Mouse (Mus musculus) midbrain, embryonic 16.5 days (tissue): Measurements from ENCODE around the gene Clec2l. TPM values are rescaled to one million over a fixed set of nuclear protein-coding genes. Genes with fewer than 3 reads are reported as not detected.

Source experiments
- ATAC-seq: fragments of 200-750 bp; cut with Nextera tagmentation; 2 replicates; pipeline ENCODE4 v1.8.0; 2017; ENCODE audit warnings: moderate TSS enrichment
- H3K27ac ChIP-seq: fragments of 300-500 bp; sonication (generic); 2 replicates; pipeline ENCODE4 v1.5.1; 2014; ENCODE audit warnings: mild to moderate bottlenecking, low read length, mixed read lengths
- H3K27me3 ChIP-seq: fragments of 300-500 bp; sonication (generic); 2 replicates; pipeline ENCODE4 v1.6.1; 2014; ENCODE audit warnings: low read depth, low read length, mixed read lengths; ENCODE audit not compliant: control insufficient read depth, insufficient read depth
- H3K36me3 ChIP-seq: fragments of 300-500 bp; sonication (generic); 2 replicates; pipeline ENCODE4 v1.6.1; 2014; ENCODE audit warnings: mild to moderate bottlenecking, low read length, moderate library complexity, mixed read lengths; ENCODE audit not compliant: control insufficient read depth, insufficient read depth
- H3K4me1 ChIP-seq: fragments of 300-500 bp; sonication (generic); 2 replicates; pipeline ENCODE4 v1.6.1; 2014; ENCODE audit warnings: mild to moderate bottlenecking, low read length, mixed read lengths; ENCODE audit not compliant: control insufficient read depth, insufficient read depth
- H3K4me2 ChIP-seq: fragments of 300-500 bp; sonication (generic); 2 replicates; pipeline ENCODE4 v1.6.1; 2014; ENCODE audit warnings: mild to moderate bottlenecking, low read length, mixed read lengths
- H3K4me3 ChIP-seq: fragments of 300-500 bp; sonication (generic); 2 replicates; pipeline ENCODE4 v1.5.1; 2014; ENCODE audit warnings: low read depth, mild to moderate bottlenecking, low read length, moderate library complexity, mixed read lengths
- H3K9ac ChIP-seq: fragments of 300-500 bp; sonication (generic); 2 replicates; pipeline ENCODE4 v1.6.1; 2014; ENCODE audit warnings: low read depth, low read length, mixed read lengths
- H3K9me3 ChIP-seq: fragments of 300-500 bp; sonication (generic); replicated peaks from 2 replicates; pipeline ENCODE4 v1.6.1; 2014; ENCODE audit warnings: mild to moderate bottlenecking, low read length, mixed read lengths; ENCODE audit not compliant: control insufficient read depth, poor library complexity, severe bottlenecking
- WGBS: fragments of 180-500 bp; shearing (Covaris S2); extraction: QIAGEN DNeasy Blood & Tissue Kit; methylation state at CpG from one replicate; pipeline ENCODE4 v1.1.7; 2014; 5-methylcytosine and 5-hydroxymethylcytosine counted together
- polyA plus RNA-seq: library from polyadenylated mRNA; unstranded; fragments of >200 nt; fragmentation: Nextera tagmentation; extraction: Ambion mirVana; gene quantifications from 2 replicates; pipeline ENCODE4 v1.2.1, GENCODE M21; 2015

Gene Clec2l
- 15.6 and 22.9 TPM in 2 replicates for polyA plus RNA-seq

DNA sequence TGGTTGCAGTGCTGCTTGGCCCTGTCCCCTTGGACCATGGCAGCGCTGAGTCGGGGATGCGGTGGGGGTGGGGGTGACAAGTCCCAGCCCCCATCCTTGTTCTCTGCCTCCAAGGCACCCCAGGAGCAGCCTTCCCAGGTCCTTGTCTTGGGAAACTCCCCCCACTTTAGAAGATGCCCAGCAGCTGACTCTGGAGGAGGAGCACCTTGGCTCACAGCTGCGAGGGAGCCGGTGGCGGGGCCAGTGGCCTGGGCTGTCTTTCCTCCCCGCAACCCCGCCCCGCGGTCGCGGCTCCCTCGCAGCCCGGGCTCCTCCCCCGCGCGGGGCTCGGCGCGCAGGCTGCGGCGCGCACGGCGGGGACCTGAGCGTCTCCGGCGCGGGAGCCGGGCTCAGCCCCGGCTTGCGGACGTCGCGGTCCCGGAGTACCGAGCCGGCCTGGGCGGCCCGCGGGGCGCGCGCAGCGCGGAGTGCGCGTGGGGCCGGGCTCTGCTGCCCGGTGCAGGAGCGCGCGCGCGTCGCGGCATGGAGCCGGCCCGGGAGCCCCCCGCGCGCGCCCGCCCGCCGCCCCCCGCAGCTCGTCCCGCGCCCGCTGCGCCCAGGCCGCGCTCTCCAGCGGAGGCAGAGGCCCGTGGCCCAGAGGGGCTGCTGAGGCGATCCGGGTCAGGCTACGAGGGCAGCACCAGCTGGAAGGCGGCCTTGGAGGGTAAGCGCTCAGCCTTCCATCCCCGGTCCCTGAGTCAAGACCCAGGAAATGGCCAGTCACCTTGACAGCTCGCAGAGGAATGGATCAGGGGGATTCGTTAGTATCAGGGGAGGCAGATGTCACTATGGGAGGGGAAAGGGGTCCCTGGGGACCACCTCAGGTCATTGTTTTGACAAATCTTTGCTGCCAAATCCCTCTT is at the start of gene Clec2l:
Clec2l (plus strand) TSS at position 356 of the 902 bp plus-strand sequence.
- Histone ChIP-seq H3K4me2 (peak within 1 kb of the TSS; percentile 63), H3K4me1 (peaks cover 8% of the 10 kb centered on the region), H3K27ac (peak within 1 kb of the TSS; percentile 71), H3K9ac (peak within 1 kb of the TSS; percentile 74), H3K27me3 (no peaks in the 10 kb centered on the region), H3K9me3 (no peaks in the 10 kb centered on the region), H3K36me3 (no peaks in the 10 kb centered on the region), H3K4me3 (peak within 1 kb of the TSS; percentile 57)
- ATAC-seq: peak; percentile 91
- WGBS: 0% methylated on average over 40 of the region's 84 CpGs

DNA sequence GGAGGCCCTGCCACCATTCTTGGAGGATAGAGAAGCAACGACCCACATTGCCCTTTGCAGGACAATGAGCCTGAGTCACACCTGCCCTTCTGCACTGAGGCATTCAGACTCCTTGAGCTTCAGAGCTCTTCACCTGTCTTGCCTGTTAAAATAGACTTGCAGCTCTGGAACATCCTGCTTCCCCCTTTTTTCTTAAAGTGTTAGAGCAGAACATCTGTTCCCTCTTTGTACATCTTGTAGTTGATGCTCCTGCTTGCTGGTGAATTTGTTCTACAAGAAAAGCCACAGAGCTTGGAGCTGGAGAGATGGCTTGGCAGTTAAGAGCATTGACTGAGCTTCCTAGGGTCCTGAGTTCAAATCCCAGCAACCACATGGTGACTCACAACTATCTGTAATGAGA is 40.5 kb upstream of the Clec2l start:
- no peak overlapping the region for H3K4me2 ChIP-seq
- peaks cover 15% of the 10 kb centered on the region for H3K36me3 ChIP-seq
- no peaks in the 10 kb centered on the region for H3K4me1 ChIP-seq
- 89% methylated on average over 1 of the region's 1 CpGs for WGBS
- H3K9me3 ChIP-seq: peaks cover 11% of the 10 kb centered on the region; the same call in 1 of the 2 replicates
- no peak for ATAC-seq
- H3K27me3 ChIP-seq: no peaks in the 10 kb centered on the region
- no peak overlapping the region for H3K9ac ChIP-seq
- no peak overlapping the region for H3K27ac ChIP-seq
- no peak overlapping the region for H3K4me3 ChIP-seq

DNA sequence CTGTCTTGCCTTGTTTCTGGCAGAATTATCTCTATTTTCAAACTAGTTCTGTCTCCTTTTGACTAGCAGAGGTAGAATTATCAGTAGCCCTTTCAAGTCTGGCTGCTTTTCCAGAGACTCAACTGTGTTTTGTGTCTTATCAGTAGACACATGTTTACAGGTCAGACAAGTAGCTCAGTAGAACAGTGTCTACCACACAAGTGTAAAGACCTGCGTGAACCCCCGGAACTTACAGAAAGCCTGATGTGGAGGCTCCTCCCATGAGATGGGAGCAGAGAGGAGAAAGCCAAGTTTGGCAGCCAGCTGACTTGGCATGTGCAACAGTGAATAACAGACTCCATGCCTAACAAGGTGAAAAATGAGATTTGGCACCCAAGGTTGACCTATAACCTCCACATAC is 39.4 kb upstream of the Clec2l start:
- 88% methylated on average over 2 of the region's 2 CpGs for WGBS

GRCm38 (mm10) chr6:38624439-38624838 is 38.4 kb upstream of the Clec2l start:
- no peaks in the 10 kb centered on the region for H3K9me3 ChIP-seq
- H3K9ac ChIP-seq: no peak overlapping the region
- no peak overlapping the region for H3K27ac ChIP-seq
- 82% methylated on average over 1 of the region's 1 CpGs for WGBS
- no peak overlapping the region for H3K4me2 ChIP-seq
- ATAC-seq: no peak
- H3K27me3 ChIP-seq: no peaks in the 10 kb centered on the region
- no peaks in the 10 kb centered on the region for H3K4me1 ChIP-seq
- H3K4me3 ChIP-seq: no peak overlapping the region
- no peaks in the 10 kb centered on the region for H3K36me3 ChIP-seq

More for the DNA sequence above, 39.4 kb upstream of the Clec2l start:
- Histone ChIP-seq H3K4me2 (no peak overlapping the region), H3K27me3 (no peaks in the 10 kb centered on the region), H3K27ac (no peak overlapping the region), H3K9ac (no peak overlapping the region), H3K4me3 (no peak overlapping the region), H3K4me1 (no peaks in the 10 kb centered on the region), H3K36me3 (peaks cover 5% of the 10 kb centered on the region), H3K9me3 (peaks cover 2% of the 10 kb centered on the region; the same call in 1 of the 2 replicates)
- no peak for ATAC-seq

DNA sequence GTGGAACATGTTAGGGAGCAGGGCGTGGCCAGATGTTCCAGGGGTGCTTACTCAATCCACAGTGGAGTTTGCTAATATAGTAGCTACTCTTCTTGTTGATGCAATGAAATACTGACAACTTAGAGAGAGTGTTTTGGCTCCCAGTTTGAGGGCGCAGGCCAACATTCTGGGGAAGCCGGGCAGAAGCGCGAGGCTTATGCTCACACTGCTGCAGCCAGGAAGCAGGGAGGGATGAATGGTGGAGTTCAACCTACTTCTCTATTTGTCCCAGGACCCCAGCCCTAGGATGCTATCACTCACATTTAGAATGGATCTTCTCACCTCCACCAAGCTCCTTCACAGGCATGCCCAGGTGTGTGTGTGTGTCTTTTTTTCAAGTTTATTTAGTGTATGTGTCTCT is 36.8 kb upstream of the Clec2l start:
- Histone ChIP-seq H3K4me1 (no peaks in the 10 kb centered on the region), H3K9ac (no peak overlapping the region), H3K4me2 (no peak overlapping the region), H3K36me3 (no peaks in the 10 kb centered on the region), H3K27me3 (no peaks in the 10 kb centered on the region), H3K27ac (no peak overlapping the region), H3K4me3 (no peak overlapping the region), H3K9me3 (no peaks in the 10 kb centered on the region)
- ATAC-seq: no peak
- WGBS: 95% methylated on average over 5 of the region's 5 CpGs

- no peaks in the 10 kb centered on the region for H3K9me3 ChIP-seq
- H3K4me2 ChIP-seq: no peak overlapping the region
- no peaks in the 10 kb centered on the region for H3K4me1 ChIP-seq
- no peak overlapping the region for H3K4me3 ChIP-seq
- no peaks in the 10 kb centered on the region for H3K27me3 ChIP-seq
- 94% methylated on average over 4 of the region's 4 CpGs for WGBS
- H3K27ac ChIP-seq: no peak overlapping the region
- no peaks in the 10 kb centered on the region for H3K36me3 ChIP-seq
- ATAC-seq: no peak
- H3K9ac ChIP-seq: no peak overlapping the region
These were observed 35.8 kb upstream of the Clec2l start for GRCm38 (mm10) chr6:38627081-38627480.

GRCm38 (mm10) chr6:38627486-38627885 is 35.4 kb upstream of the Clec2l start:
- H3K4me1 ChIP-seq: no peaks in the 10 kb centered on the region
- no peak overlapping the region for H3K27ac ChIP-seq
- no peaks in the 10 kb centered on the region for H3K9me3 ChIP-seq
- ATAC-seq: no peak
- WGBS: 84% methylated on average over 4 of the region's 4 CpGs
- H3K27me3 ChIP-seq: no peaks in the 10 kb centered on the region
- no peak overlapping the region for H3K4me2 ChIP-seq
- H3K9ac ChIP-seq: no peak overlapping the region
- H3K4me3 ChIP-seq: no peak overlapping the region
- no peaks in the 10 kb centered on the region for H3K36me3 ChIP-seq

GRCm38 (mm10) chr6:38629556-38629955 is 33.3 kb upstream of the Clec2l start:
- 82% methylated on average over 1 of the region's 1 CpGs for WGBS
- Histone ChIP-seq H3K27ac (no peak overlapping the region), H3K9me3 (no peaks in the 10 kb centered on the region), H3K4me3 (no peak overlapping the region), H3K4me1 (no peaks in the 10 kb centered on the region), H3K4me2 (no peak overlapping the region), H3K9ac (no peak overlapping the region), H3K27me3 (peaks cover 12% of the 10 kb centered on the region), H3K36me3 (no peaks in the 10 kb centered on the region)
- no peak for ATAC-seq

DNA sequence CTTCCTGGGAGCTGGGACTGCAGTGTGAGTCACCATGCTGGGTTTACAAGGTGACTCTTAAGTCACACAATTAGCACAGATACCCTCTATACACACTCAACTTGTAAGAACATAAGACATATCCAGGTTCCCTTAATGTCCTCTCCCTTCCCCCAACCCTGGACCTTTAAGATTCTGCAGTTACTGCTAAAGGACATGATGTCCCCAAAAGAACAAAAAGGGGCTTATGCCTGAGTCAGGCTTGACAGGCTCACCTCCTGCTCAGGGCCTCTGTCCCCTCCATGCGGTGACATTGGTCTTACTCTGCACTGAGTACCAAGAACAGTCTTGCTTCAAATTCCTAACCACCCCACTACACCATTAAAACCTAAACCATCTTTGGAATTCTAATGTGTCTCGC is 30.0 kb upstream of the Clec2l start:
- Histone ChIP-seq H3K36me3 (no peaks in the 10 kb centered on the region), H3K4me3 (no peak overlapping the region), H3K27me3 (peaks cover 34% of the 10 kb centered on the region), H3K9ac (no peak overlapping the region), H3K9me3 (no peaks in the 10 kb centered on the region), H3K4me2 (no peak overlapping the region), H3K4me1 (peaks cover 15% of the 10 kb centered on the region), H3K27ac (no peak overlapping the region)
- no peak for ATAC-seq
- 88% methylated on average over 2 of the region's 2 CpGs for WGBS
